ENCODE assay signal across 12 mouse cellular contexts in genomic region chr16:92348941-92349340, GRCm38 (mm10). TPM values are rescaled to one million over a fixed set of nuclear protein-coding genes. Genes with fewer than 3 reads are reported as not detected.
DNase-seq lines count a peak whose midpoint lies in the region; ATAC-seq and TF ChIP-seq lines count a peak whose summit lies in the region.
"Had no signal": no experiment of that assay in that cellular context is flagged by ENCODE, and none has a peak within 500 bp of the region (broad histone marks: within the 10 kb centered on the region; RNA-seq: fewer than 3 reads in every experiment).

No protein-coding gene starts in this region.

- no peaks in the 10 kb centered on the region for H3K9me3 ChIP-seq in intestine, postnatal 0 days (ENCODE audit: control insufficient read depth)
- H3K9me3 ChIP-seq in intestine, embryonic 16.5 days (ENCODE audit: control insufficient read depth, low read length), result no peaks in the 10 kb centered on the region
- H3K9me3 ChIP-seq in lung, embryonic 15.5 days, result no peaks in the 10 kb centered on the region
- no peaks in the 10 kb centered on the region for H3K9me3 ChIP-seq in forebrain, embryonic 10.5 days
- H3K9me3 ChIP-seq: embryonic facial prominence, embryonic 12.5 days had no signal

- no peaks in the 10 kb centered on the region for H3K27me3 ChIP-seq in intestine, postnatal 0 days (replicated peaks; ENCODE audit: control insufficient read depth, insufficient read depth, low read length)
- no peaks in the 10 kb centered on the region for H3K27me3 ChIP-seq in intestine, embryonic 16.5 days (replicated peaks; ENCODE audit: control insufficient read depth, insufficient read depth, low read length)
- H3K27me3 ChIP-seq in lung, embryonic 15.5 days, result no peaks in the 10 kb centered on the region
- H3K27me3 ChIP-seq in forebrain, embryonic 10.5 days (ENCODE audit: poor library complexity, severe bottlenecking), result no peaks in the 10 kb centered on the region

- 0 out of 2 replicates have a peak, but pooled peaks have one; percentile 5 for ATAC-seq in intestine, postnatal 0 days
- no peak for ATAC-seq in intestine, embryonic 16.5 days
- ATAC-seq in lung, embryonic 15.5 days (ENCODE audit: borderline replicate concordance, extremely low read depth, low FRiP score, low TSS enrichment), result peak; percentile 53; the same call in 1 of the 2 replicates

- no peak overlapping the region for H3K4me2 ChIP-seq in intestine, postnatal 0 days (replicated peaks; ENCODE audit: low read depth)
- H3K4me2 ChIP-seq in intestine, embryonic 16.5 days (ENCODE audit: low read depth, low read length), result no peak overlapping the region
- no peak overlapping the region for H3K4me2 ChIP-seq in lung, embryonic 15.5 days
- H3K4me2 ChIP-seq: embryonic facial prominence, embryonic 12.5 days had no signal

- no peaks in the 10 kb centered on the region for H3K4me1 ChIP-seq in intestine, postnatal 0 days (replicated peaks; ENCODE audit: control insufficient read depth, insufficient read depth, low read length)
- H3K4me1 ChIP-seq in intestine, embryonic 16.5 days (ENCODE audit: control insufficient read depth, insufficient read depth, low read length), result peaks cover 8% of the 10 kb centered on the region; the same call in 1 of the 2 replicates
- H3K4me1 ChIP-seq in lung, embryonic 15.5 days, result peaks cover 9% of the 10 kb centered on the region
- peaks cover 16% of the 10 kb centered on the region for H3K4me1 ChIP-seq in forebrain, embryonic 10.5 days

- H3K36me3 ChIP-seq in intestine, postnatal 0 days (ENCODE audit: control insufficient read depth, insufficient read depth), result no peaks in the 10 kb centered on the region
- no peaks in the 10 kb centered on the region for H3K36me3 ChIP-seq in intestine, embryonic 16.5 days (ENCODE audit: control insufficient read depth, insufficient read depth, low read length)
- H3K36me3 ChIP-seq in lung, embryonic 15.5 days, result no peaks in the 10 kb centered on the region
- no peaks in the 10 kb centered on the region for H3K36me3 ChIP-seq in forebrain, embryonic 10.5 days (replicated peaks)
- H3K36me3 ChIP-seq: embryonic facial prominence, embryonic 12.5 days had no signal

- 75% methylated on average over 12 of the region's 12 CpGs for WGBS in intestine, postnatal 0 days
- WGBS in intestine, embryonic 16.5 days, result 67% methylated on average over 12 of the region's 12 CpGs
- 57% methylated on average over 12 of the region's 12 CpGs for WGBS in lung, embryonic 15.5 days
- 93% methylated on average over 12 of the region's 12 CpGs for WGBS in forebrain, embryonic 10.5 days

- H3K4me3 ChIP-seq in intestine, postnatal 0 days (ENCODE audit: low read depth, low read length), result no peak overlapping the region
- H3K4me3 ChIP-seq in intestine, embryonic 16.5 days (ENCODE audit: low read length), result no peak overlapping the region
- no peak overlapping the region for H3K4me3 ChIP-seq in lung, embryonic 15.5 days
- H3K4me3 ChIP-seq in forebrain, embryonic 10.5 days, result no peak overlapping the region
- H3K4me3 ChIP-seq: embryonic facial prominence, embryonic 12.5 days had no signal

- TF ChIP-seq CTCF in intestine, postnatal 0 days (IDR thresholded peaks at IDR 0.05; ENCODE audit: low read depth), result no peak

- H3K9ac ChIP-seq in intestine, postnatal 0 days (ENCODE audit: low read depth, low read length), result no peak overlapping the region
- H3K9ac ChIP-seq in intestine, embryonic 16.5 days (ENCODE audit: low read depth, low read length), result no peak overlapping the region
- H3K9ac ChIP-seq in lung, embryonic 15.5 days, result no peak overlapping the region
- H3K9ac ChIP-seq: embryonic facial prominence, embryonic 12.5 days had no signal

- H3K27ac ChIP-seq in intestine, postnatal 0 days (ENCODE audit: low read depth, low read length), result no peak overlapping the region
- H3K27ac ChIP-seq in intestine, embryonic 16.5 days (ENCODE audit: low read length), result no peak overlapping the region
- no peak overlapping the region for H3K27ac ChIP-seq in lung, embryonic 15.5 days
- no peak overlapping the region for H3K27ac ChIP-seq in forebrain, embryonic 10.5 days
- H3K27ac ChIP-seq: embryonic facial prominence, embryonic 12.5 days had no signal

- peak; percentile 30 for DNase-seq in ES-CJ7 (ENCODE audit: low read depth, low spot score)
- DNase-seq in adrenal gland, postnatal 25 days, result peak; percentile 92
- no peak for DNase-seq in forebrain, embryonic 10.5 days (ENCODE audit: extremely low spot score, low spot score)
- DNase-seq in retina, postnatal 1 day, result no peak
- DNase-seq in thymus, postnatal 14 days, result no peak
- DNase-seq: heart, postnatal 10 days had no signal

RNA-seq across cellular contexts. Expression of gene Kcne1, which starts 10.3 kb away (rescaled TPM):
- polyA plus RNA-seq in intestine, postnatal 0 days (2015; fragmentation: Nextera tagmentation; extraction: Ambion mirVana), result not detected in 2 replicates
- polyA plus RNA-seq in intestine, embryonic 16.5 days (2015; fragmentation: Nextera tagmentation; extraction: Ambion mirVana), result not detected in 2 replicates
- not detected in 2 replicates for total RNA-seq in adrenal gland, postnatal 25 days (2021)
- polyA plus RNA-seq in lung, embryonic 15.5 days (2015; fragmentation: Nextera tagmentation; extraction: Ambion mirVana), result 1.1 and 1.8 TPM in 2 replicates
- polyA plus RNA-seq in forebrain, embryonic 10.5 days (2016; fragmentation: Nextera tagmentation; extraction: Ambion mirVana), result 0.12 and 0.41 TPM in 2 replicates
- total RNA-seq: neutrophil, adult 5-6 weeks had no signal

RNA-seq across cellular contexts. Expression of gene Fam243, which starts 27.7 kb away (rescaled TPM):
- polyA plus RNA-seq in intestine, postnatal 0 days (2015; fragmentation: Nextera tagmentation; extraction: Ambion mirVana), result not detected in 2 replicates
- polyA plus RNA-seq in intestine, embryonic 16.5 days (2015; fragmentation: Nextera tagmentation; extraction: Ambion mirVana), result not detected in 2 replicates
- not detected in 2 replicates for total RNA-seq in adrenal gland, postnatal 25 days (2021)
- polyA plus RNA-seq in lung, embryonic 15.5 days (2015; fragmentation: Nextera tagmentation; extraction: Ambion mirVana), result not detected in 2 replicates
- polyA plus RNA-seq in forebrain, embryonic 10.5 days (2016; fragmentation: Nextera tagmentation; extraction: Ambion mirVana), result not detected in 2 replicates
- total RNA-seq: neutrophil, adult 5-6 weeks had no signal
- polyA plus RNA-seq: embryonic facial prominence, embryonic 12.5 days; limb, embryonic 14.5 days had no signal

RNA-seq across cellular contexts. Expression of gene Smim11, which starts 47.9 kb away (rescaled TPM):
- polyA plus RNA-seq in intestine, postnatal 0 days (2015; fragmentation: Nextera tagmentation; extraction: Ambion mirVana), result 91.3 and 93.0 TPM in 2 replicates
- polyA plus RNA-seq in intestine, embryonic 16.5 days (2015; fragmentation: Nextera tagmentation; extraction: Ambion mirVana), result 98.0 and 101 TPM in 2 replicates
- total RNA-seq in adrenal gland, postnatal 25 days (2021), result 72.8 and 74.9 TPM in 2 replicates
- 129 TPM in 2 replicates for polyA plus RNA-seq in lung, embryonic 15.5 days (2015; fragmentation: Nextera tagmentation; extraction: Ambion mirVana)
- 120 and 125 TPM in 2 replicates for polyA plus RNA-seq in forebrain, embryonic 10.5 days (2016; fragmentation: Nextera tagmentation; extraction: Ambion mirVana)

RNA-seq across cellular contexts. Expression of gene Kcne2, which starts 56.8 kb away (rescaled TPM):
- polyA plus RNA-seq in intestine, postnatal 0 days (2015; fragmentation: Nextera tagmentation; extraction: Ambion mirVana), result 0.09 TPM in 1 of 2 replicates, not detected in the other
- polyA plus RNA-seq in intestine, embryonic 16.5 days (2015; fragmentation: Nextera tagmentation; extraction: Ambion mirVana), result 0.10 and 0.21 TPM in 2 replicates
- not detected in 2 replicates for total RNA-seq in adrenal gland, postnatal 25 days (2021)
- polyA plus RNA-seq in lung, embryonic 15.5 days (2015; fragmentation: Nextera tagmentation; extraction: Ambion mirVana), result 0.63 and 0.81 TPM in 2 replicates
- 0.16 and 0.18 TPM in 2 replicates for polyA plus RNA-seq in forebrain, embryonic 10.5 days (2016; fragmentation: Nextera tagmentation; extraction: Ambion mirVana)
- total RNA-seq: heart, postnatal 10 days; neutrophil, adult 5-6 weeks had no signal

Comparison
In these comparisons a context has a peak if more than half of its experiments do, and no peak if none do; other contexts are left out.
1. DNase-seq: peak in ES-CJ7 (single experiment) and adrenal gland, postnatal 25 days (single experiment); none in forebrain, embryonic 10.5 days (single experiment), retina, postnatal 1 day (single experiment) and thymus, postnatal 14 days (single experiment).